Mouse (Mus musculus) myocyte (in vitro differentiated cells): ENCODE data around the gene Atxn7. TPM values are rescaled to one million over a fixed set of nuclear protein-coding genes. Genes with fewer than 3 reads are reported as not detected.

ENCODE experiments used
- H3K27me3 ChIP-seq: one replicate; pipeline ENCODE4 v1.6.1; 2011; ENCODE audit not compliant: control insufficient read depth, insufficient read depth, insufficient read length
- H3K36me3 ChIP-seq: one replicate; pipeline ENCODE4 v1.6.1; 2011; ENCODE audit not compliant: control insufficient read depth, insufficient read depth
- H3K4me2 ChIP-seq: one replicate; pipeline ENCODE4 v1.6.1; 2011; ENCODE audit warnings: low read depth, control low read depth
- H3K4me3 ChIP-seq: one replicate; pipeline ENCODE4 v1.5.1; 2011; ENCODE audit warnings: mild to moderate bottlenecking, control low read depth, moderate library complexity
- H3K79me2 ChIP-seq: one replicate; pipeline ENCODE4 v1.6.1; 2011; ENCODE audit not compliant: control insufficient read depth, insufficient read depth
- H3ac ChIP-seq: one replicate; pipeline ENCODE4 v1.6.1; 2011; ENCODE audit not compliant: control insufficient read depth, insufficient read length
- CEBPB ChIP-seq: IDR thresholded peaks from 2 replicates; pipeline ENCODE4 v1.6.1; 2011; ENCODE audit warnings: mild to moderate bottlenecking, moderate library complexity; ENCODE audit not compliant: poor library complexity, insufficient read depth, severe bottlenecking
- E2F4 ChIP-seq: IDR thresholded peaks from one replicate; pipeline ENCODE4 v1.6.1; 2011; ENCODE audit warnings: mild to moderate bottlenecking, control low read depth, moderate library complexity; ENCODE audit not compliant: insufficient read depth
- MAX ChIP-seq: IDR thresholded peaks from one replicate; pipeline ENCODE4 v1.6.1; 2011; ENCODE audit warnings: low read depth, mild to moderate bottlenecking, control low read depth
- MYOD1 ChIP-seq, 3 experiments: IDR thresholded peaks; one replicate each; pipeline ENCODE4 v1.6.1; 2011; ENCODE audit warnings: control low read depth in 2 of 3, low read depth in 2 of 3, mild to moderate bottlenecking in 2 of 3, moderate library complexity in 1 of 3; ENCODE audit not compliant: insufficient read length in 2 of 3, control insufficient read depth in 1 of 3
- MYOG ChIP-seq, 3 experiments: IDR thresholded peaks; one replicate each; pipeline ENCODE4 v1.6.1; 2011; ENCODE audit warnings: control low read depth in 2 of 3, low read depth in 2 of 3, mild to moderate bottlenecking in 2 of 3; ENCODE audit not compliant: insufficient read length in 2 of 3, control insufficient read depth in 1 of 3, insufficient read depth in 1 of 3
- POLR2A ChIP-seq: IDR thresholded peaks from one replicate; pipeline ENCODE4 v1.6.1; 2011; ENCODE audit warnings: low read depth, mild to moderate bottlenecking, control low read depth, moderate library complexity; ENCODE audit not compliant: insufficient read length
- POLR2AphosphoS2 ChIP-seq: IDR thresholded peaks from one replicate; pipeline ENCODE4 v1.6.1; 2011; ENCODE audit warnings: low read depth, control low read depth; ENCODE audit not compliant: insufficient read length
- REST ChIP-seq: IDR thresholded peaks from one replicate; pipeline ENCODE4 v1.6.1; 2011; ENCODE audit warnings: mild to moderate bottlenecking, control low read depth, moderate library complexity; ENCODE audit not compliant: insufficient read depth, insufficient read length
- SRF ChIP-seq: IDR thresholded peaks from one replicate; pipeline ENCODE4 v1.6.1; 2011; ENCODE audit warnings: low read depth; ENCODE audit not compliant: control insufficient read depth, insufficient read length
- TCF12 ChIP-seq: IDR thresholded peaks from one replicate; pipeline ENCODE4 v1.6.1; 2011; ENCODE audit warnings: mild to moderate bottlenecking, control low read depth; ENCODE audit not compliant: poor library complexity, insufficient read depth, severe bottlenecking
- TCF3 ChIP-seq: IDR thresholded peaks from one replicate; pipeline ENCODE4 v1.6.1; 2011; ENCODE audit warnings: low read depth, control low read depth; ENCODE audit not compliant: insufficient read length
- USF1 ChIP-seq: IDR thresholded peaks from one replicate; pipeline ENCODE4 v1.6.1; 2011; ENCODE audit warnings: low read depth, mild to moderate bottlenecking, control low read depth, moderate library complexity
- polyA plus RNA-seq: library from polyadenylated mRNA; unstranded; fragments of >200 nt; fragmentation: generic; extraction: Trizol; gene quantifications from one replicate; pipeline ENCODE4 v1.2.1, GENCODE M21; 2012; ENCODE audit warnings: missing spikeins

Gene Atxn7
- polyA plus RNA-seq, 1 experiment: 1.4 TPM

DNA sequence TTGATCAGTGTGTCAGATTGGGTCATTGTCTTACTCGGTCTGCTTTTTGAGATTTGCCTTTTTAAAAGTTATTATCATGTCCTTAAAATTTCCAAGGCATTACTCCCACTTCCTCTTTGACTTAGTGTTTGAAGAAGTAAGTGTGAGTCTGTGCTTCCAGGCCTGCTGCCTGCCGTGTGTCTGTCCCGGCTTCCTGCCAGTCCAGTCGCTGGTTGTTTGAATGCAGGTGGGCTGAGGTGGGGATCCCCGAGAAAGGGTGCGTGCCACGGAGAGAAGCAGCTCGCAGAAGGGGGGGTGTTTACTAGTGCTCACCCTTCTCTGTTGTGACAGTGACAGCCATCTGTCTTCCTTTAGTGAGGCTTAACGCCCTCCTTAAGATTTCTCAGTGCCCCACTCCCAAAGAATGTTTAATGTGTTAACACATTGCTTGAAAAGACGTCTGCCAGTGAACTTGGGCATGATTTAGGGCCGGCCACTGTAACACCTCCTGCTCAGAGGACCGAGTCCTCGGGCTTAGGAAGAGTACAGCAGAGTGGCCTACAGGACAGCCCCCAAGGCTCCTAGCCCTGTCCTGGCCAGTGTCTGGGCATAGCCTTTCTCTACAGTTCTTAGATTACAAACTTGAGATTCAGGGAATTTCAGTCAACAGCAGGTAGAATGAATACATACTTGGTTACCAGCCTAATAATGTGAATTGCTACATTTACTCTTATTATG, 143.1 kb downstream of the Atxn7 start:
- H3K4me2 ChIP-seq: no peak overlapping the region
- H3K36me3 ChIP-seq: peaks cover 7% of the 10 kb centered on the region
- no peak for TF ChIP-seq E2F4
- no peak for TF ChIP-seq TCF12
- no peak for TF ChIP-seq REST
- no peak for TF ChIP-seq TCF3
- no peak for TF ChIP-seq MYOG (IDR thresholded peaks at IDR 0.05; ENCODE audit: control insufficient read depth in 1 of 3, insufficient read depth in 1 of 3, insufficient read length in 2 of 3, low read depth in 2 of 3)
- TF ChIP-seq CEBPB: no peak
- no peak for TF ChIP-seq MYOD1 (IDR thresholded peaks at IDR 0.05; ENCODE audit: control insufficient read depth in 1 of 3, insufficient read length in 2 of 3, low read depth in 2 of 3)
- TF ChIP-seq POLR2AphosphoS2: no peak
- no peak for TF ChIP-seq POLR2A
- no peak for TF ChIP-seq MAX
- TF ChIP-seq USF1: no peak
- TF ChIP-seq SRF: no peak
- no peak overlapping the region for H3K4me3 ChIP-seq
- no peak overlapping the region for H3ac ChIP-seq
- no peaks in the 10 kb centered on the region for H3K79me2 ChIP-seq
- no peaks in the 10 kb centered on the region for H3K27me3 ChIP-seq

DNA sequence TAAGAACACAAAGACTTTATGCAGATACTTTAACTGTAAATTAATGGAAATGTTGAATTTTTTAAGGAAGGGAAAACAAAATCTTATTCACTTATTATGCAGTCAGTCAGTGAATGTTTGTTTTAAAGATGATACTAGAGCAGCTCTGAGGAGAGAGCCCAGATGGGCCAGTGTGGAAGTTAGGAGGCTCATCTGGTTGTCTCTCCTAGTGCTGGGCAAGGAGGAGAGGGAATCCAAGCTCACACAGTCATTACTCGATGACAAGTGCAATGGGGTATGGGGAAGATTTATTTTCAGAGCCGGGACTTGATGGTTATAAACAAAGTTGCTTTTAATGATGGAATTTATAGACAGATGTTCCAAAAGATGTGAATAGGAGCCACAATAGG, 143.7 kb downstream of the Atxn7 start:
- Histone ChIP-seq H3K79me2 (no peaks in the 10 kb centered on the region), H3K27me3 (no peaks in the 10 kb centered on the region), H3K36me3 (peaks cover 7% of the 10 kb centered on the region), H3K4me3 (no peak overlapping the region), H3ac (no peak overlapping the region), H3K4me2 (no peak overlapping the region)
- no peak for TF ChIP-seq POLR2A
- TF ChIP-seq TCF3: no peak
- no peak for TF ChIP-seq USF1
- no peak for TF ChIP-seq REST
- TF ChIP-seq MYOD1 (IDR thresholded peaks at IDR 0.05; ENCODE audit: control insufficient read depth in 1 of 3, insufficient read length in 2 of 3, low read depth in 2 of 3): no peak
- no peak for TF ChIP-seq E2F4
- TF ChIP-seq TCF12: no peak
- no peak for TF ChIP-seq MAX
- no peak for TF ChIP-seq POLR2AphosphoS2
- TF ChIP-seq SRF: no peak
- no peak for TF ChIP-seq MYOG (IDR thresholded peaks at IDR 0.05; ENCODE audit: control insufficient read depth in 1 of 3, insufficient read depth in 1 of 3, insufficient read length in 2 of 3, low read depth in 2 of 3)
- no peak for TF ChIP-seq CEBPB

DNA sequence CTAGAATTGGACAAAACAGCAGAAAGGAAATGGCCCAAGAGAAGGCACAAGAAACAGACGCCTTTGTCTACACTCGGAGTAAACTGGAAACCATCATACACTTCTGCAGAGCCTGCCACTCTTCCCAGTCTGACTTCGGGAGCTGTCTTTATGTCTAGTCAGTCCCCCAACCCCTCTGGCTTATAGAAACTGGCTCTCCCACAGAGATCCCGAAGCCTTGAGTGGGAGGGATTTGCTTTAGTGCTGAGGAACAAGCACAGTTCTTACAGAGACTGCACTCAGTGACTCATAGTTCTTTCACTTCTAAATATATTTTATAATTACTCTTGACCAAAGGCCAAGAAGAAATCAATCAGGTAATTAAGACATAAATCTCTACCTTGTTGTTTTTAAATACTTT, 149.5 kb downstream of the Atxn7 start:
- TF ChIP-seq POLR2A (no peak), MYOD1 (IDR thresholded peaks at IDR 0.05; ENCODE audit: control insufficient read depth in 1 of 3, insufficient read length in 2 of 3, low read depth in 2 of 3) (no peak), CEBPB (no peak), REST (no peak), TCF3 (no peak), MYOG (IDR thresholded peaks at IDR 0.05; ENCODE audit: control insufficient read depth in 1 of 3, insufficient read depth in 1 of 3, insufficient read length in 2 of 3, low read depth in 2 of 3) (no peak), TCF12 (no peak), POLR2AphosphoS2 (no peak), USF1 (no peak), MAX (no peak), E2F4 (no peak), SRF (no peak)
- Histone ChIP-seq H3K79me2 (no peaks in the 10 kb centered on the region), H3K27me3 (no peaks in the 10 kb centered on the region), H3K36me3 (peaks cover 36% of the 10 kb centered on the region), H3K4me3 (no peak overlapping the region), H3K4me2 (no peak overlapping the region), H3ac (no peak overlapping the region)

DNA sequence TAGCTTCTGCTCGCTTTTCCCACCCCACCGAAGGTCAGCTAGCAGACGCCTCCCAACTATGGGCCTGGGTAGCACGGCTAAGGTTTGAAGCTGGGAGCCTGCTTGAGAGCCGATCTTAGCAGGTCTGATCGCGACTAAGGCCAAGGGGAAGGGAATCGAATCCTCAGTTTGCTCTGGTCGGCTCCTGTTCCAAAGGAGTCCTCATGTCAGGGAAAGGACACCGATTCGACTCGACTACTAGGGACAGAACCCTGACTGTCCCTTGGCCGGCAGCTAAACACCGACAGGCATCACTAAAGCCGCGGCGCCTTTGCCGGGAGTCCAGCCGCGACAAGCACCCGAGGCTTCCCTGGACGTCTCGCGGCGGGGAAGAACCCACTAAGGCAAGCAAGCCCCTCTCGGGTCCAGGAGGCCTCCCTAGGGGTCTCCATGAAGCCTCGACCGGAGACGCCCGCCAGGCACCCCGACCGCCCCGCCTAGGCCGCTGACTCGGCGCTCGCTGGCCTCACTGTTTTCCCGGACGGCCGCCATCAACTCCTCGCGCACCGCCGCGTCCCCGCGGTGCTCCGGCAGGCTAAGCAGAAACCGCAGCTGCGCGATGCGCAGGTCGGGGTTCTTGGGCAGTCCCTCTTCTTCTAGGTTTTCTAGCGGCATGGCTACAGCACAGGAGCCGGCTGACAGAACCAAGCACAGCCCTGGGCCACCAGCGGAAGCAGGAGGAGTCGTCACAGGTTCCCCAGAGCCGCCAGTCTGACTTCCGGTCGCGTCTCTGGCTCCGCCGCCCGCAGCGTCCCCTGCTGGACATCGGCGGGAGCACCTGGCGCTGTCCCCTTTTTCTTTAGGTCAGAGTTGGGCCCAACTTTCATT, 159.2 kb downstream of the Atxn7 start, which contains the start of gene Psmd6:
Psmd6 (minus strand) TSS at position 755 of the 867 bp plus-strand sequence.
- Histone ChIP-seq H3K79me2 (peaks cover 30% of the 10 kb centered on the region), H3ac (peak within 1 kb of the TSS; percentile 55), H3K36me3 (peaks cover 24% of the 10 kb centered on the region), H3K27me3 (no peaks in the 10 kb centered on the region), H3K4me2 (peak within 1 kb of the TSS; percentile 75), H3K4me3 (peak within 1 kb of the TSS; percentile 89)
- TF ChIP-seq MYOG (IDR thresholded peaks at IDR 0.05; ENCODE audit: control insufficient read depth in 1 of 3, insufficient read depth in 1 of 3, insufficient read length in 2 of 3, low read depth in 2 of 3) (peak in 2 of 3 experiments; percentile 32 to 69), MYOD1 (IDR thresholded peaks at IDR 0.05; ENCODE audit: control insufficient read depth in 1 of 3, insufficient read length in 2 of 3, low read depth in 2 of 3) (peak in 2 of 3 experiments; percentile 33 to 36), E2F4 (no peak), MAX (no peak), POLR2AphosphoS2 (peak; percentile 59), POLR2A (peak; percentile 70)

Other genes with a start within 250 kb of the Atxn7 start
- not detected for gene Gm281, start 47.0 kb upstream of the Atxn7 start, polyA plus RNA-seq
- 66.5 TPM for gene Thoc7, start 412 bp downstream of the Atxn7 start, polyA plus RNA-seq
- 103 TPM for gene Psmd6, start 159.5 kb downstream of the Atxn7 start, polyA plus RNA-seq
- gene Olfr720, start 225.4 kb downstream of the Atxn7 start, polyA plus RNA-seq: not detected